Mouse (Mus musculus) MEL (cell line): ENCODE data around the gene Habp4. TPM values are rescaled to one million over a fixed set of nuclear protein-coding genes. Genes with fewer than 3 reads are reported as not detected.

Experiments
- DNase-seq: peaks from one replicate; pipeline ENCODE4 v3.0.0; 2011; ENCODE audit warnings: low read depth, low spot score
- H3K27ac ChIP-seq: 2 replicates; pipeline ENCODE4 v1.5.1; 2012; ENCODE audit warnings: low read depth, mild to moderate bottlenecking, control low read depth, low read length, moderate library complexity; ENCODE audit not compliant: control insufficient read depth
- H3K27me3 ChIP-seq, 2 experiments: fragments of 150-350 bp in 1 of 2; sonication (generic) in 1 of 2; 2 replicates each; pipeline ENCODE4 v1.6.1; 2012; ENCODE audit warnings: low read length in 2 of 2, mild to moderate bottlenecking in 2 of 2, improper control_type of control experiment in 1 of 2, moderate library complexity in 1 of 2; ENCODE audit not compliant: insufficient read depth in 2 of 2, control insufficient read depth in 1 of 2
- H3K36me3 ChIP-seq, 2 experiments: 2 replicates each; pipeline ENCODE4 v1.6.1; 2012 to 2014; ENCODE audit warnings: low read length in 2 of 2, improper control_type of control experiment in 1 of 2, inconsistent platforms in 1 of 2, mild to moderate bottlenecking in 1 of 2; ENCODE audit not compliant: insufficient read depth in 2 of 2, control insufficient read depth in 1 of 2
- H3K4me1 ChIP-seq, 2 experiments: fragments of 150-350 bp in 1 of 2; sonication (generic) in 1 of 2; 2 replicates each; pipeline ENCODE4 v1.6.1; 2012; ENCODE audit warnings: low read length in 2 of 2, improper control_type of control experiment in 1 of 2, mild to moderate bottlenecking in 1 of 2; ENCODE audit not compliant: insufficient read depth in 2 of 2, control insufficient read depth in 1 of 2
- H3K4me3 ChIP-seq, 2 experiments: fragments of 150-350 bp in 1 of 2; sonication (generic) in 1 of 2; 2 replicates each; pipeline ENCODE4 v1.5.1; 2012; ENCODE audit warnings: low read depth in 2 of 2, low read length in 2 of 2, mild to moderate bottlenecking in 2 of 2, moderate library complexity in 2 of 2, control low read depth in 1 of 2, improper control_type of control experiment in 1 of 2; ENCODE audit not compliant: control insufficient read depth in 1 of 2, insufficient read depth in 1 of 2
- H3K79me2 ChIP-seq: 2 replicates; pipeline ENCODE4 v1.6.1; 2012; ENCODE audit warnings: mild to moderate bottlenecking, low read length, moderate library complexity; ENCODE audit not compliant: control insufficient read depth, poor library complexity, insufficient read depth
- H3K9ac ChIP-seq: 2 replicates; pipeline ENCODE4 v1.6.1; 2012; ENCODE audit warnings: low read depth, mild to moderate bottlenecking, control low read depth, low read length, moderate library complexity; ENCODE audit not compliant: control insufficient read depth, poor library complexity, severe bottlenecking
- H3K9me3 ChIP-seq: fragments of 150-350 bp; sonication (generic); replicated peaks from 2 replicates; pipeline ENCODE4 v1.6.1; 2012; ENCODE audit warnings: mild to moderate bottlenecking, low read length, improper control_type of control experiment, moderate library complexity; ENCODE audit not compliant: insufficient read depth
- BHLHE40 ChIP-seq: IDR thresholded peaks from 2 replicates; pipeline ENCODE4 v1.6.1; 2012; ENCODE audit warnings: low read depth, mild to moderate bottlenecking, inconsistent platforms, low read length, improper control_type of control experiment, borderline replicate concordance
- CTCF ChIP-seq, 3 experiments: IDR thresholded peaks in 2 of 3; conservative IDR thresholded peaks in 1 of 3; 2 replicates each; pipeline ENCODE4 v1.5.1; 2011 to 2012; ENCODE audit warnings: low read length in 3 of 3, low read depth in 2 of 3, mild to moderate bottlenecking in 2 of 3, improper control_type of control experiment in 1 of 3, inconsistent platforms in 1 of 3, mixed read lengths in 1 of 3, moderate library complexity in 1 of 3; ENCODE audit not compliant: control insufficient read depth in 1 of 3, insufficient read depth in 1 of 3, poor library complexity in 1 of 3, severe bottlenecking in 1 of 3
- E2F4 ChIP-seq: IDR thresholded peaks from 2 replicates; pipeline ENCODE4 v1.6.1; 2011; ENCODE audit warnings: low read depth, low read length, improper control_type of control experiment, borderline replicate concordance
- ELF1 ChIP-seq: IDR thresholded peaks from 2 replicates; pipeline ENCODE4 v1.6.1; 2014; ENCODE audit warnings: low read depth, mild to moderate bottlenecking, inconsistent platforms, low read length, improper control_type of control experiment, moderate library complexity
- GABPA ChIP-seq: IDR thresholded peaks from 2 replicates; pipeline ENCODE4 v1.6.1; 2012; ENCODE audit warnings: low read depth, mild to moderate bottlenecking, inconsistent platforms, low read length, improper control_type of control experiment, moderate library complexity
- HCFC1 ChIP-seq: IDR thresholded peaks from 2 replicates; pipeline ENCODE4 v1.6.1; 2012; ENCODE audit warnings: low read depth, mild to moderate bottlenecking, inconsistent platforms, low read length, improper control_type of control experiment, moderate library complexity
- KAT2A ChIP-seq: conservative IDR thresholded peaks from 2 replicates; pipeline ENCODE4 v1.6.1; 2012; ENCODE audit warnings: low read depth, low read length, improper control_type of control experiment, inconsistent platforms
- MAFK ChIP-seq: IDR thresholded peaks from 2 replicates; pipeline ENCODE4 v1.6.1; 2011; ENCODE audit warnings: low read depth, mild to moderate bottlenecking, low read length, improper control_type of control experiment, borderline replicate concordance
- MAZ ChIP-seq: IDR thresholded peaks from 2 replicates; pipeline ENCODE4 v1.6.1; 2012; ENCODE audit warnings: low read depth, mild to moderate bottlenecking, inconsistent platforms, low read length, improper control_type of control experiment
- MEF2A ChIP-seq: IDR thresholded peaks from 2 replicates; pipeline ENCODE4 v1.6.1; 2014; ENCODE audit warnings: low read depth, mild to moderate bottlenecking, inconsistent platforms, low read length, improper control_type of control experiment; ENCODE audit not compliant: poor library complexity, insufficient replicate concordance, severe bottlenecking; ENCODE audit errors: extremely low read depth
- MXI1 ChIP-seq: IDR thresholded peaks from 2 replicates; pipeline ENCODE4 v1.6.1; 2011; ENCODE audit warnings: mild to moderate bottlenecking, low read depth, low read length, improper control_type of control experiment
- MYB ChIP-seq: IDR thresholded peaks from 2 replicates; pipeline ENCODE4 v1.6.1; 2011; ENCODE audit warnings: mild to moderate bottlenecking, low read depth, low read length, improper control_type of control experiment
- MYC ChIP-seq: IDR thresholded peaks from 2 replicates; pipeline ENCODE4 v1.6.1; 2011; ENCODE audit warnings: low read depth, mild to moderate bottlenecking, low read length, improper control_type of control experiment, moderate library complexity
- NELFE ChIP-seq: IDR thresholded peaks from 2 replicates; pipeline ENCODE4 v1.6.1; 2011; ENCODE audit warnings: low read depth, low read length, improper control_type of control experiment
- NRF1 ChIP-seq: IDR thresholded peaks from 2 replicates; pipeline ENCODE4 v1.6.1; 2014; ENCODE audit warnings: low read depth, mild to moderate bottlenecking, inconsistent platforms, low read length, improper control_type of control experiment, moderate library complexity; ENCODE audit not compliant: poor library complexity, insufficient read depth, severe bottlenecking
- POLR2A ChIP-seq, 2 experiments: IDR thresholded peaks; 2 replicates each; pipeline ENCODE4 v1.6.1; 2011 to 2012; ENCODE audit warnings: low read length in 2 of 2, mild to moderate bottlenecking in 2 of 2, control low read depth in 1 of 2, improper control_type of control experiment in 1 of 2, low read depth in 1 of 2, moderate library complexity in 1 of 2; ENCODE audit not compliant: control insufficient read depth in 1 of 2, insufficient read depth in 1 of 2, poor library complexity in 1 of 2
- POLR2AphosphoS5 ChIP-seq: IDR thresholded peaks from 2 replicates; pipeline ENCODE4 v1.6.1; 2012; ENCODE audit warnings: low read depth, borderline replicate concordance, mild to moderate bottlenecking, inconsistent platforms, low read length, moderate library complexity, mixed read lengths
- SIN3A ChIP-seq: IDR thresholded peaks from 2 replicates; pipeline ENCODE4 v1.6.1; 2012; ENCODE audit warnings: low read length, improper control_type of control experiment, inconsistent platforms
- SMC3 ChIP-seq: IDR thresholded peaks from 2 replicates; pipeline ENCODE4 v1.6.1; 2011; ENCODE audit warnings: low read depth, low read length, improper control_type of control experiment
- TAL1 ChIP-seq: IDR thresholded peaks from 2 replicates; pipeline ENCODE4 v1.6.1; 2012; ENCODE audit warnings: mild to moderate bottlenecking, inconsistent platforms, low read length, moderate library complexity, mixed read lengths
- TBP ChIP-seq: IDR thresholded peaks from 2 replicates; pipeline ENCODE4 v1.8.0; 2011; ENCODE audit warnings: low read depth, low read length, improper control_type of control experiment
- TCF12 ChIP-seq: IDR thresholded peaks from 2 replicates; pipeline ENCODE4 v1.6.1; 2014; ENCODE audit warnings: low read depth, mild to moderate bottlenecking, inconsistent platforms, low read length, improper control_type of control experiment, moderate library complexity
- UBTF ChIP-seq: IDR thresholded peaks from 2 replicates; pipeline ENCODE4 v1.6.1; 2012; ENCODE audit warnings: low read depth, mild to moderate bottlenecking, inconsistent platforms, low read length, improper control_type of control experiment, moderate library complexity, borderline replicate concordance; ENCODE audit not compliant: insufficient read depth
- USF1 ChIP-seq: IDR thresholded peaks from 2 replicates; pipeline ENCODE4 v1.6.1; 2014; ENCODE audit warnings: low read depth, mild to moderate bottlenecking, inconsistent platforms, low read length, improper control_type of control experiment, moderate library complexity
- USF2 ChIP-seq, 2 experiments: IDR thresholded peaks; 2 replicates each; pipeline ENCODE4 v1.6.1; 2011 to 2012; ENCODE audit warnings: improper control_type of control experiment in 2 of 2, low read length in 2 of 2, borderline replicate concordance in 1 of 2, inconsistent platforms in 1 of 2, low read depth in 1 of 2, mild to moderate bottlenecking in 1 of 2; ENCODE audit not compliant: insufficient read depth in 1 of 2
- ZNF384 ChIP-seq: IDR thresholded peaks from 2 replicates; pipeline ENCODE4 v1.6.1; 2012; ENCODE audit warnings: low read depth, mild to moderate bottlenecking, inconsistent platforms, low read length, improper control_type of control experiment
- polyA plus RNA-seq, 2 experiments: library from polyadenylated mRNA; stranded (reverse) in 1 of 2; unstranded in 1 of 2; fragments of >175 nt in 1 of 2; fragments of >200 nt in 1 of 2; gene quantifications; 2 replicates each; pipeline versions ENCODE4 v1.2.1 to v1.2.4; 2012; ENCODE audit warnings: low replicate concordance in 2 of 2, low read depth in 1 of 2; ENCODE audit not compliant: insufficient read length in 2 of 2, insufficient read depth in 1 of 2, missing spikeins in 1 of 2
- total RNA-seq: library from RNA; depleted of rRNA; stranded (reverse); fragments of 300-350 nt; gene quantifications from 2 replicates; pipeline ENCODE4 v1.2.3, GENCODE M21; 2012

Habp4 gene
- total and polyA plus RNA-seq, 3 experiments, result 4.4 to 19.8 TPM; not detected in 1

DNA sequence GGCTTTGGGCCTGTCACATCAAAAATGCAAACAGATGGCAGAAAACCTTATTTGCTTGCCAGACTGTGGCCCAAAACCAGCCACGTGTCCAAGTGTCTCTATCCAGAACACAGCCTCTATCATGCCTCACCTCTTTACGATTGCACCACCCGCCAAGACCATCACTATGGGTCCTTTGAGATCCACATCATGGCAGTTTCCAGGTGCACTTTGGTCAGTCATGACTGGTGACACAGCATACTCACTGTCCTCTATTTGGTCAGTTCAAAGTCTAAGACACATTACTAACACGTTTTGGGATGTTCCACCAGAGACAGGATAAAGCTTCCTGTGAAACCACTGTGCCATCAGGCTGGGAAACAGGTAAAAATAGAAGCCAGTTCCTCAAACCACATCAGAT is 22.0 kb downstream of the Habp4 start:
- no peak for DNase-seq
- Histone ChIP-seq H3K4me3 (no peak overlapping the region), H3K36me3 (no peaks in the 10 kb centered on the region; a peak in 1 of 4 replicates), H3K27me3 (no peaks in the 10 kb centered on the region), H3K9ac (no peak overlapping the region), H3K4me1 (no peaks in the 10 kb centered on the region), H3K79me2 (no peaks in the 10 kb centered on the region), H3K9me3 (no peaks in the 10 kb centered on the region), H3K27ac (no peak overlapping the region)
- TF ChIP-seq NRF1 (no peak), MYC (no peak), BHLHE40 (no peak), USF2 (IDR thresholded peaks at IDR 0.05; ENCODE audit: borderline replicate concordance in 1 of 2, insufficient read depth in 1 of 2, low read depth in 1 of 2, low read length in 2 of 2) (no peak), MYB (no peak), MAFK (no peak), ELF1 (no peak), GABPA (no peak), TAL1 (no peak), SMC3 (no peak), E2F4 (no peak), MXI1 (no peak), HCFC1 (no peak), MAZ (no peak), TBP (no peak), KAT2A (no peak)

GRCm38 (mm10) chr13:64184361-64184760 is 22.7 kb downstream of the Habp4 start:
- Histone ChIP-seq H3K9ac (no peak overlapping the region), H3K79me2 (no peaks in the 10 kb centered on the region), H3K9me3 (no peaks in the 10 kb centered on the region), H3K4me1 (no peaks in the 10 kb centered on the region), H3K27me3 (no peaks in the 10 kb centered on the region), H3K36me3 (no peaks in the 10 kb centered on the region; a peak in 1 of 4 replicates), H3K4me3 (no peak overlapping the region), H3K27ac (no peak overlapping the region)
- TF ChIP-seq GABPA (no peak), NELFE (no peak), TAL1 (no peak), BHLHE40 (no peak), ZNF384 (no peak), SIN3A (no peak), USF1 (no peak), POLR2A (IDR thresholded peaks at IDR 0.05; ENCODE audit: control insufficient read depth in 1 of 2, insufficient read depth in 1 of 2, low read depth in 1 of 2, low read length in 2 of 2, poor library complexity in 1 of 2) (no peak), MEF2A (no peak), E2F4 (no peak), TCF12 (no peak), MXI1 (no peak), POLR2AphosphoS5 (no peak), KAT2A (no peak), UBTF (no peak), CTCF (IDR thresholded peaks at IDR 0.05 in 2 of 3, conservative IDR thresholded peaks at IDR 0.05 in 1 of 3; ENCODE audit: control insufficient read depth in 1 of 3, insufficient read depth in 1 of 3, low read depth in 2 of 3, low read length in 3 of 3, poor library complexity in 1 of 3, severe bottlenecking in 1 of 3) (no peak)
- no peak for DNase-seq
